Mouse (Mus musculus): ENCODE measurements around the gene Ctla2b. TPM values are rescaled to one million over a fixed set of nuclear protein-coding genes. Genes with fewer than 3 reads are reported as not detected.
"Not testable (repeated sequence)": the region's sequence is repeated elsewhere in the genome, so short reads cannot be mapped to it uniquely, and the experiment has no call there.

Gene Ctla2b
- total RNA-seq (2021): 1 to 10 TPM; 1.1 to 3.7 TPM

DNA sequence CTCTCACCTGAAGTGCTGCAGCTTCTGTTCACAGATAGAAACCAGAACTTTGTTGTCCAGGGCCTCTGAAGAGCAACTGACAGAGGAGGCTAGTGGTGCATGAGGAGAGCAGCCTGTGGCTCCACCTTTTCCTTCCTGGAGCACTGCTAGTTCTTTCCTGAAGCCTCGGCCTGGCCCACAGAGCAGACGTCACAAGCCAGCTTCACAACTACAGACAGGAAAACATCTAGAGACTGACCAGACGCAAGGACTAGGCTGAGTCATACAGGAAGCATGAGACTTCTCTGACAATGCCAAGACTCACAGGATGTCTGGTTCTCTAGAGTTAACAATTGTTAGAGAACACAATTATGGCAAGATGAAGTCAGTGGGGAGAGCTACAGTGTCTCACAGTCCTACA, at the start of gene Ctla2b:
Ctla2b (minus strand) TSS at position 120 of the 400 bp plus-strand sequence.
- no peak for DNase-seq

DNA sequence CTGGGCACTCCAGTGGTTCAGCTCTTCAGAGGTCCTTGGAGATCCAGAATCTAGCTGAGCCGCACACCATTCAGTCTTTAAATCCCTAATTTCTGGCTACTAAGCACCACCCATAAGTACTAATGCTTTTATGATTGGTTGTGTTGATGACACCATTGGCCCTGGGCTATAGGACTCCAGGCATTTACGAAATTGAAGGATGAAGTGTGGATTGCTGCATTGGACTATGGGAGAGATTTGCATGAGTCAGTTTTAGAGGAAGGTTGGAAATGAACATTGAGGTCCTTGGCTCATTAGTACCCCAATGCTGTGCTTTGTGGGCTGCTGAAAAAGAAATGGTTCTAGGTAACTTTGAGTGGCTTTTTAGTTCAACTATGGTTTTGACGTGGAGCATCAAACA, 44.6 kb upstream of the Ctla2b start, which contains the start of gene Tpbpa:
Tpbpa (minus strand) TSS at position 101 of the 400 bp plus-strand sequence.
- DNase-seq: not testable (repeated sequence)

DNA sequence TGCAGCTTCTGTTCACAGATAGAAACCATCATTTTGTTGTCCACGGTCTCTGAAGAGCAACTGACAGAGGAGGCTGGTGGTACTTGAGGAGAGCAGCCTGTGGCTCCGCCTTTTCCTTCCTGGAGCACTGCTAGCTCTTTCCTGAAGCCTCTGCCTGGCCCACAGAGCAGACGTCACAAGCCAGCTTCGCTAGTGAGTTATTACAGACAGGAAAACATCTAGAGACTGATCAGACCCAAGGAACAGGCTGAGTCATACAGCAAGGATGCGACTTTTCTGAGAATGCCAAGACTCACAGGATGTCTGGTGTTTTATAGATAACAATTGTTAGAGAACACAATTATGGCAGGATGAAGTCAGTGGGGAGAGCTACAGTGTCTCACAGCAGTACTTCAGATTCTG, 39.3 kb upstream of the Ctla2b start, which contains the start of the genes Gm49391 and Ctla2a:
Gm49391 (minus strand) TSS at position 72 of the 402 bp plus-strand sequence.
Ctla2a (minus strand) TSS at position 126 of the 402 bp plus-strand sequence.
- DNase-seq: no peak

DNA sequence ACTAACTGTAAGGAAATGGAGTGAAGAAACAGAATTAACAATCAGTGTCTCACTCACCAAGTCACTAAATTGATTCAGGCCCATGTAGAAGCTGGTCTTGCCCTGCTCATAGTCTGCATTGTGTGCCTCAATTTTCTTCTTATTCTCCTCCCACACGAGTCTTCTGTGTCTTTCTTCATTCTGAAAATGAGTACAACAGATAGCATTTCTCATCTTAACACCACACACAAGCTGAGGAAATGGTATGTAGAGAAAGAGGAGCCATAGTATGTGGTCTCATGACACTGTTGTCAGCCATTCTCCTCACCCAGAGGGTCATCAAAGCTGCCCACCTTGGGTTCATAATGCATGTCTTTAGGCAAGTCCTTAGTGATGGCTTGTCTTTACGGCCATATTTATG, 38.2 kb upstream of the Ctla2b start, which contains the start of gene Gm49393:
Gm49393 (minus strand) TSS at position 101 of the 400 bp plus-strand sequence.
- DNase-seq: not testable (repeated sequence)

DNA sequence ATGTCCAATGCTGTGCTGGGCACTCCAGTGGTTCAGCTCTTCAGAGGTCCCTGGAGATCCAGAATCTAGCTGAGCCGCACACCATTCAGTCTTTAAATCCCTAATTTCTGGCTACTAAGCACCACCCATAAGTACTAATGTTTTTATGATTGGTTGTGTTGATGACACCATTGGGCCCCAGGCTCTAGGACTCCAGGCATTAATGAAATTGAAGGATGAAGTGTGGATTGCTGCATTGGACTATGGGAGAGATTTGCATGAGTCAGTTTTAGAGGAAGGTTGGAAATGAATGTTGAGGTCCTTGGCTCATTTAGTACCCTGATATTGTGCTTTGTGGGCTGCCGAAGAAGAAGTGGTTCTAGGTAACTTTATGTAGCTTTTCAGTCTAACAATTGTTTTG, 7.5 kb upstream of the Ctla2b start, which contains the start of gene Tpbpb:
Tpbpb (minus strand) TSS at position 101 of the 400 bp plus-strand sequence.
- not testable (repeated sequence) for DNase-seq

DNA sequence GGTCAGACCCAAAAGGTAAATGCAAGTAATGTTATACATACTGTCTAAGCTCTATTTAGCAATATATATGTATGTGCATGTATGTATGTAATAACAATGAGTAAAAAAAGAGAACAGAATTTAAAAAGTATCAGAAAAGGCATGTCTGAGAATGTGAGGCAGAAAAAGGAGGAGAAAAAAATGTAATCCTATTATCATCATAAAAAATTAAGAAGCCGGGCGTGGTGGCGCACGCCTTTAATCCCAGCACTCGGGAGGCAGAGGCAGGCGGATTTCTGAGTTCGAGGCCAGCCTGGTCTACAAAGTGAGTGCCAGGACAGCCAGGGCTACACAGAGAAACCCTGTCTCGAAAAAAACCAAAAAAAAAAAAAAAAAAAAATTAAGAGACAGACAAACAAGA, 453 bp downstream of the Ctla2b start, which contains the start of gene Gm49392:
Gm49392 (minus strand) TSS at position 101 of the 400 bp plus-strand sequence.
- not testable (repeated sequence) for DNase-seq

DNA sequence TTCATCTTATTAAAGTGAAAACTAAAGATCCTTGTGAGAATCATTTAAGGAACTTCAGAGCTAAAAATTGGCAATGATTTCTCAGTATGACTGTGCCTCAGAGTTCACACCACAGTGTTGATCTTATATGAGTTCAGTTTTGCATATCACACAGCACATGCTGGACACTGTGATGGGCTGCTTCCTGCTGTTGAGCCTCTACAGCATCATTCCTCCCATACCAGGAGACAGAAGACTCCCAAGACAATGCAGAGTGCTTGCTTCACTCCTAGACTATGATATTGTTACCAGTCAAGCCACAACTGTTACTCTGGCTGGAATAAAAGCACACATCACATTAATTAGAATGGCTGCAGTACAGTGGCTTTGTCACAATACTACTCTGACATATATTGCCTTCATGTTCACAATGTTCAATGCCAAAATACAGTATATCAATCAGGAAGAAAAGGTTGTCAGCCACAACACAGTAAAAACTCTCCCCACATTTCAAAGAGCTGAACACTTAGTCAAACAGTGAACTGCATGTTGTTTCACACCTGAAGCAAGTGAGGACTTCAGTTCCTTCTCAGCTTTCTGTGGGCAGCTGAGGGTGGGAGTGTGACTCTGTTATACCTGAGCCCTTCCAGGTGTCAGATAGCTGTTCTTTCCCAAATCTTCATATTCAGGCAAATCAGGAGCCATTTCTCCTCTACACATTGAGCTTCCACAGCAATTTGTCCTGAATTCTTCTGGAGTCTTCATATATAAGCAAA, 1.7 kb downstream of the Ctla2b start:
- DNase-seq: no peak

DNA sequence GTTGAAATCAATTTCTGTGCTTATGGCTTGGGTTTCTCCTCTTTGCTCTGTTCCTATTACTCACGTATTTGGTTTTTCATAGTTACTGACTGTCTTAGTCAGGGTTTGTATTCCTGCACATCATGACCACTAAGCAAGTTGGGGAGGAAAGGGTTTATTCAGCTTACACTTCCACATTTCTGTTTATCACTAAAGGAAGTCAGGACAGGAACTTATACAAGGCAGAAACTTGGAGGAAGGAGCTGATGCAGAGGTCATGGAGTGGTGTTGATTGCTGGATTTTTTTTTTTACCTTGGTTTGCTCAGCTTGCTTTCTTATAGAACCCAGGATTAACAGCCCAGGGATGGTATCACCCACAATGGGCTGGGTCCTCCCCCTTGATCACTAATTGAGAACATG, 4.9 kb downstream of the Ctla2b start:
- no peak for DNase-seq

DNA sequence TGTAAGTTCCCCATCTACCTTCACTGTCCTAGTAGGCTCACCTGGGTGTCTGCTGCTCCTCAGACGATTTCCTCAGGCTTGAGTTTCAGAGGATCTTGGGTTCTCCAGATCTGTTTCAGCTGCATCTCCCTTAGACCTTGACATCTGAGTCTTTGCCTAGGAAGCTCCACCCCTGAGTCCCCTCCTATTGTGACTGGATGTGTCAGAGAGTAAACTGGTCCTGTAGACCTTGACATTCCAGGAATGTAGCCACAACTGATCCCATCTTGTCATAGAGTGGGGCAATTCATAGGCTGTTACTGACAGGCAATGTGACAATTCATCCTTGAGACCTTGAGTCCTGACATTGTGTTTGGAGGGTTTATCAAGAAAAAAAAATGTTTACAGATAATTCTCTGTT, 33.0 kb downstream of the Ctla2b start, which contains the start of gene 4930486L24Rik:
4930486L24Rik (minus strand) TSS at position 195 of the 400 bp plus-strand sequence.
- DNase-seq: no peak

DNA sequence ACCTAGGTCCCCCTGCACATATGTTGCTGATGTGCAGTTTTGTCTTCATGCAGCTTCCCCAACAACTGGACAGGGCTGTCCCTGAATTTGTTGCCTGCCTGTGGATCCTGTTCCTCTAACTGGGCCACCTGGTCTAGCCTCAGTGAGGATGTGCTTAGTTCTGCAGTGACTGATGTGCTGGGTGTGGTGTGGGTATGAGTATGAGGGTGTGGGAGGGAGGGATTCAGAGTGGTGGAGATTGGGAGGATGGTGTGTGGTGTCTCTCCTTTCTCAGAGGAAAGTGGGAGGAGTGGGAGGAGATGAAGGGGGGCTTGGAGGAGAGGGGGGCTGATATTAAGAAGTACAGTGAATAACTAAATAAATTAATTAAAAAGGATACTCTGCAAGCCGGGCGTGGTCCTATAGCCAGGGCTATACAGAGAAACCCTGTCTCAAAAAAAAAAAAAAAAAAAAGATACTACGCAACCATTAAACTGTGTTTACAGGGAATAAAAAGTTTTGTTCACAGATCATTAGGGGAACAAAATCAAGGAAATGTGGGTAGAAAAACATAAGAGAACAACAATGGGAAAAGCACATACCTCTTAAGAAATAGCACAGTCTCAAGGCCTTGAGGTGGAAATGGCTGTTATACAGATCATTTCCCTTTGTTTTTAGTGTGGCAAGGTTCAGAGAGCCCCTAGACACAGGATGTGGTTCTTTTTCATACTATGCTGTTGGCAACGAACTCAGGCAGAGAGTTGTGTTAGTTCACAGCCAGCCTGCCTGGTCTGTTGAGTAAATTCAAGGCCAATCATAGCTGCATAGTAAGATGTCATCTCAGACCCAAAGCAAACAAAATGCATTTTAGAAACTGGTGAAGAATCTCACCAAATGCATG, 48.8 kb downstream of the Ctla2b start:
- DNase-seq: no peak

Other genes with a start within 250 kb of the Ctla2b start
- gene BC051665, start 111.1 kb downstream of the Ctla2b start, total RNA-seq (2021): not detected
- gene Ctsll3, start 94.6 kb downstream of the Ctla2b start, total RNA-seq (2021): not detected
- gene 4930486L24Rik, start 33.0 kb downstream of the Ctla2b start, total RNA-seq (2021): not detected
- not detected for gene Gm49392, start 553 bp downstream of the Ctla2b start, total RNA-seq (2021)
- not detected for gene Tpbpb, start 7.4 kb upstream of the Ctla2b start, total RNA-seq (2021)
- gene Gm49393, start 38.1 kb upstream of the Ctla2b start, total RNA-seq (2021): not detected
- not detected for gene Gm49391, start 39.1 kb upstream of the Ctla2b start, total RNA-seq (2021)
- 10 to 100 TPM; 14.9 to 19.0 TPM for gene Ctla2a, start 39.2 kb upstream of the Ctla2b start, total RNA-seq (2021)
- not detected for gene Tpbpa, start 44.5 kb upstream of the Ctla2b start, total RNA-seq (2021)
- not detected for gene Ctsj, start 108.5 kb upstream of the Ctla2b start, total RNA-seq (2021)
- gene Ctsq, start 143.2 kb upstream of the Ctla2b start, total RNA-seq (2021): not detected